Mouse (Mus musculus): ENCODE measurements around the gene Tll1.

Gene Tll1

DNA sequence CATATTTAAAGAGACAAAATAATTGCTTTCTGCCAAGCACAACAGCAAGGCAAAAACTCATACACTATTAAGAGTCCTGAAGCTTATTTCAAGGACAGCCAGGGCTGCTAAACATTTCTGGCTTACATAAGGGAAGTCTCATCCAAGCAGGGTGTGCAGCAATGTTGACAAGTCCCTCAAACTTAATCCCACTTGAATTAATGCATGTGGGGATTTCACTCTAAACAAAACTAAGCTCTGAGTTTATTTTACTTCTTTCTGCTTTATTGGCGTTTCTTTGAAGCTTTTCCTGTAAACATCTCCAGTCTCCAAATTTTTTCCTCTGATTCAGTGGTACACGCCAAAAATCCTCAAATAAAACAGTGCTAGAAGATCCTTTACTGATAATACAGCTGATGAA is 146.2 kb downstream of the Tll1 start:
- DNase-seq (ENCODE audit: extremely low spot score, low spot score): no peak

DNA sequence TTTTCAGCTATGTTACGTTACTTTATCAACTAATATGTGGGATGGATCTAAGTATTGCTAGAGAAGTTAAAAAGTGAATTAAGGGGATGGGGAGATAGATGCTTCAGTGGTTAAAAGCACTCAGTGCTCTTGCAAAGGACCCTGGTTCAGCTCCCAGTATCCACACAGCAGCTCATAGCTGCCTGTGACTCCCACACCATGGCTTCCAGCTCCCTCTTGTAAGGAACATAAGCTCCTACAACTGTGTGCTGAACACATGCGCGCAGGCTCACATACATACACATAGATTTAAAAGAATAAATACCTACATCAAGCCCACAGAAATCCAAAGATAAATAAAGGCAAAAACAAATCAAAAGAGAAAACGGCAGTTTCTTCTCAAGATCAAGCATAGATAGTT is 148.5 kb downstream of the Tll1 start:
- no peak for DNase-seq (ENCODE audit: extremely low spot score, low spot score)

DNA sequence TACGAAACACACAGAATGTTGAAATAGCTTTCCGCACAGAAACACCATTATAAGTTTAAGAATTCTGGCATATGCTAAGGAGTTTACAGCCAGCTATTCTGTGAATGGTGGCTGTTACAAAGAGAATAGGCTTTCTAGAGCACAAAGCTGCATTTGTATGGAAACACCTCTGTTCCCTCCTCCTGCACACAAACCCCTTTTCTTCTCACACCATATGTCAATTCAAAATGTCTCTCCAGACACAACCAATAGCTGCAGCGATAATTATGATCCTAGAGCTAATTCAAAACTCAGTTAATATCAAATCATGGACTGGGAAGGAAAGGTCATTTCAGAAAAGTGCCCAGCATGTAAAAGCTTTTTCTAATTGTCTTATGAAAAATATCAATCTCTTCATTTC is 157.5 kb downstream of the Tll1 start:
- DNase-seq (ENCODE audit: extremely low spot score, low spot score): no peak

DNA sequence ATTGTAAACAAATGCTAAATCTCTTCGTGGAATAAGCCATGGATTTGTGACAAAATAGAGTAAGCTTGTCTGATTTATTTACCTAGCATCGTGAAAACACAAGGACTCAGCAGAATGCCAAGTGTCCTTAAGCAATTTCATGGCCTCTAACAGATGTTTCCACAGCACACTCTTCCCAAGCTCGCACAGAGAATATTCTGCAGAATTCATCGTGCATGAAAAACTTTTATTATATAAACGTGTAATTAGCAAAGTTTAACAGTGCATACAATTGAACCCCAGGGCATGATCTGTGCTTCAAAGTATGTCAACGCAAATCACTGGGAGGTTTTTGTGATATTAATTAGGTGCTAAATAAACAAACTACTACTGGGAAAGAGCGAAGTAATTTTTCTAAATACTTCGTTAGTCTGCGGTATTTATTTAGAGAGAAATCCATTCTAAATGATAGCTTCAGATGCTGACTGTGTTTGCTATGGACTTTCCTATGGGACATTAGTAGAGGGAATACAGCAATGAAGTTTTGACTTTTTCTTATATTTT is 158.0 kb downstream of the Tll1 start:
- no peak for DNase-seq (ENCODE audit: extremely low spot score, low spot score)

DNA sequence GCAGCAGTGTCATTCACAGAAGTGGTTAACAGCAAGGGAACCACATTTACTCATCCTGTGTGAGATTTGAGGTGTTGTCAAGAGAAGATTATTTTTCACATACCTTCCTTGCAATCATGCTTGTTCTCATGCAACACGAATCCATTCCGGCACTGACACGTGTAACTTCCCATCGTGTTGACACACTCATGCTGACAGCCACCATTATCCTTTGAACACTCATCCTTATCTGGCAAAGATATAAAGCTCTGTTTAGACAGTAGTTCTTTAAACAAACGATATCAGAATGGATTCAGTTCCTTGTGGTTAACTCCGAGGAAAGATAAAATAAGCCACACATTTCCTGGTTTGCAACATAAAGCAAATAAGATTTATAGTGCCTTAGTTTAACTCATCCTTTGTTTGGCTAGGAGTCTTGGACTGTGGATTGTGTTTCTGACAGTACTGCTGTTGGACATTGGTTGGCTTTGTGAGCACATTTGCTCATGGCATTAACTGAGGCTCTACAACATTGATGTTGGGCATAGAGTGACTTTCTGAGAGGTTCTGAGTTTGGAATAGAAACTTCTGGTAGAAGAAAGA is 164.7 kb downstream of the Tll1 start:
- DNase-seq (ENCODE audit: extremely low spot score, low spot score): no peak

DNA sequence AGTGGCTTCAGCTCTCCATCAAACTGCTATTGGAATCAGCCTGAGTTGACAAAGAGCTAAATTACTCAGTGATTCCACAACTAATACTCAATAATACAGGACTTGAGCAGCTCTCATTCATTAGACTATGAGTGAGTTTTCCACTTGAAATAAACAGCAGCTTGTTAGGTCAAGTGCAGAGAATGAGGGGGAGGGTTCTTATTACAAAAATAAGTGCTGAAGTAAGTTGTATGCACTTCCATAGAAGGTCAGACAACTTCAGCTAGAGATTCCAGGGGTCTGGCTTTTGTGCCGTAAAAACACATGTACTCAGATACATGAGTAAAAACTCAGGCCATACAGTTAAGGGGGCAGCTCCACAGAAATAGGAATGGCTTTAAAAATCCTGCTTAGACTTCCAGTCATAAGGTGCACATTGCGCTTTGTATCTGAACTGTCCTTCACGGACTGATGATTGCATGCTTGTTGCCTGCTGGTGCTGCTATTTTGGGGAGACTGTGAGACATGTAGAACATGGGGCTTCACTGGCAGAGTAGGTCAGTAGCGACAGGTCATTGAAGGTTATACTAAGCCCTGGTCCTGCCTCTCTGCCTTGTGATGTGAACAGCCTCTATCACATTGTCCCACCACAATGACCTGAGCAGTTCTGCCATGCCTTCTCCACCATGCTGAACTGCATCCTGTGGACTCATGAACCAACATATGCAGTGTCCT is 175.2 kb downstream of the Tll1 start:
- DNase-seq (ENCODE audit: extremely low spot score, low spot score): no peak

DNA sequence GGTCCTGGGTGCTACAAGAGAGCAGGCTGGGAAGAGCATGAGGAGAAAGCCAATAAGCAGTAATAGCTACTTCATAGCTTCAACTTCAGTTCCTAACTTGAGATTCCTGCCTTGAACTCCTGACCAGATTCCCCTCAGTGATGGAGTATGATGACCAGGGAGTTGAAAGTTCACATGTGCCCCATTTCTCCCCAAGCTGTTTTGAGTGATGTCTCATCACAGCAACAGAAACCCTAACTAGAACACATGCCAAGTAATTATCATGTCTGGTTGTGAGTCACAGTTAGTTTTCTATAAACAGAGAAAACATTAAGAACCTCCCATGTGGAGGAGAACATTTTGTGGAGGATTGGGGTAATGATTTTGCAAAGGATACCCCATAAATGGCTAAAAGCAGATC is 176.0 kb downstream of the Tll1 start:
- DNase-seq (ENCODE audit: extremely low spot score, low spot score): no peak

DNA sequence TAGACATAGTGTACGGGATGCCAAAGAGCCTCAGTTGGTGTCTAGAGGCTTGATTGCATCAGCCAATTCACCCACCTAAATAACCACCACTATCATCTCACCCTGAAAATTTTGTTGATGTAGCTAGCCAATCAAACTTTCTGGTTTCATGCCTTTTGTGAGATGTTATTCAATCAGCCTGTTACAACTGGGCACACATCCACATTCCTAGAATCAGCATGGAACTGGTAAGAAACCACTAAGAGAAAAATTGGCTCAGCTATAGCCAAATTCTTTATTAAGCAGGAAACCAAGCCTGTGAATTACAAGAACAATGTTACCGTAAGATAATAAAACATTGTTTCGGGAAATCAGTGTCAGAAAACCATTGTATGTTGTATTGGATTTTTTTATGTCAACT is 176.5 kb downstream of the Tll1 start:
- no peak for DNase-seq (ENCODE audit: extremely low spot score, low spot score)

DNA sequence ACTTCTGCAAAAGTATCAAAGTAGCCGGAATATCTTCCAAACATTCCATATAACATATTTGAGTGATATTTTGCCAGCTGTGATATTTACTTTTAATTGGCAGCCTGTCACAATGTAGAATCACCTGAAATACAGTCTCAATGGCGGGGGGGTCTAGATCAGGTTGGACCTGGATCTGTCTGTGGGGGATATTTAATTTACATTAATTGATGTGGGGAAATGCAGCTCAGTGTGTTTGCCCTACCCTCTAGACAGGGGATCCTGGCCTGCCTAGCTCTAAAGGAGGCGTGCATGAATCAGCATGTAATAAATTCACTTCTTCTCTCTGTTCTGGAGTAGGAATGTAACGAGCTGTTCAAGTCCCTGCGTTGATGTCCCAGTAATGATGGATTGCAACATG is 181.7 kb downstream of the Tll1 start:
- no peak for DNase-seq (ENCODE audit: extremely low spot score, low spot score)

DNA sequence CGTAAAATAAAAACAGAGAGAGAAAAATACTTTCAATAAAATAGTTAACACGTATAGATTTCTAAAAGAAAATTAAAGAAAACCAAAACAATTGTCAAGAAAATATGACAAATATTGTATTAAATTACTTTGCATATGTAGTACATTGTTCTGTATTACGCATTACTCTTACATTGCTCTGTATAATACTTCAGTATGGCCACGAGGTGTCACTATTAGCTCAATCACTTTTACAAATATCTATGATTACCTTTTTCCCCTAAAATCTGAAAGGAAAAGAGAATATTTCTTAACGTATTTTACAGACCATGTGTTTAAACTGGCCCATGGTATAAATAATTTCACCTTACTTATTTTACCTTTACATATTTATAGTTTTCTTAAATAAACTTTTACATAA is 182.5 kb downstream of the Tll1 start:
- DNase-seq (ENCODE audit: extremely low spot score, low spot score): no peak

DNA sequence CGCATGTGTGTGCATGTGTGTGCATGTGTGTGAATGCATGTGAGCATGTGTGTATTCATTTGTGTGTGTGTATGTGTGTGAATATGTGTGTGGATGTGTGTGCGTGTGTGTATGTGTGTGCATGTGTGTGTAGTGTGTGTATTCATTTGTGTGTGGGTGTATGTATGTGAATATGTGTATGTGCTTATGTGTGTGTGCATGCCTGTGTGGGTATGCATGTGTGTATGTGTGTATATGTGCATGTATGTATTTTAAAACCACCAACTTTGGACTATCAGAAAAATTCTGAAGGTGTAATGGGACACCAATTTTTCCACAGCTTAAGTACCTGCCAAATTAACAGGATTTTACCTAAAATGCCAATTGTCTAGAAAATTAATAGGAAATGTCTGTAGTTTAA is 183.0 kb downstream of the Tll1 start:
- DNase-seq (ENCODE audit: extremely low spot score, low spot score): no peak

DNA sequence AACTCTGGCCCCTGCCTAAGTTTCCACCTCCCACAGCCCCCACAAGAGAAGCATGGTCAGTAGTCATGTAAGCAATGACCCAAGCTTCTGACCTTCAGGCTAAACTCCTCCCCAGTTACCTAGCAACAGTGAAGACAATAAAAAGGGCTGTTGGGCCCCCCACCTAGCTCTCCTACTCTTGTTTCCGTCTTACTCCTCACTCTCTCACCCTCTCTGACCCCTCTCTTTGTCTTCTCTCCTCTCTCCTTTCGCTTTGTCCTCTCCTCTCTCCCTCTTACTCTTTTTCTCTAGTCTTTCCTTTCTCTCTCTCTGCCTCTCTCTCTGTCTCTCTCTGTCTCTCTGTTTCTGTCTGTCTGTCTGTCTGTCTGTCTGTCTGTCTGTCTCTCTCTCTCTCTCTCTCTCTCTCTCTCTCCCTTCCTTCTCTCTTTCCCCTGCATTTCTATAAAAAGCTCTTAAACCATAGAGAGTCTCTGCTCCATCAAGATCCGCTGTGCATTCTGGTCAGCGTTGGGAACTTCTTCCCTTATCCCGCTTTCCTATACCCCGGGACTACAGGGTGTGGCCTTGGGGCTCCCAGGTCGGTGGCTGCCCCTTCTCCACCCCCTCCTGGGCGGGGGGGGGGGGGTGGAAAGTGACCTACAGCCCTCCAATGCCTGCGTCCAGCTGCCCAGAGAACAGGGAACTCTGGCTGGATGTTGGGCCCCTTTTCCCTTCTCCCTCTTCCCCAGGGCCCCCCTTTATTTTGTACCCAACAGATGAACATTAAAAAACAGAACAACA is 235.3 kb downstream of the Tll1 start:
- peak; percentile 36 for DNase-seq (ENCODE audit: extremely low spot score, low spot score)
